Mouse (Mus musculus) cerebellum, adult 11 months (tissue): ENCODE measurements around the gene 4632433K11Rik.
"Not testable (repeated sequence)": the region's sequence is repeated elsewhere in the genome, so short reads cannot be mapped to it uniquely, and the experiment has no call there.

Source experiments
- DNase-seq: peaks from one replicate; pipeline ENCODE4 v3.0.0; 2022

The 4632433K11Rik gene

GRCm38 (mm10) chr7:5033818-5034217 is at the start of gene 4632433K11Rik:
TSS of gene 4632433K11Rik (plus strand) at chr7:5034118.
- no peak for DNase-seq

- DNase-seq: no peak
These were observed 45.7 kb upstream of the 4632433K11Rik start for GRCm38 (mm10) chr7:4988250-4988649.

- DNase-seq: peak; percentile 37
These were observed 40.4 kb upstream of the 4632433K11Rik start for GRCm38 (mm10) chr7:4993347-4993998.

- DNase-seq: peak; percentile 41
These were observed 39.7 kb upstream of the 4632433K11Rik start for GRCm38 (mm10) chr7:4993999-4994788.

- peak; percentile 20 for DNase-seq
These were observed 38.5 kb upstream of the 4632433K11Rik start for GRCm38 (mm10) chr7:4995268-4996002.

- DNase-seq: peak; percentile 93
These were observed 37.7 kb upstream of the 4632433K11Rik start, which contains the start of gene Zfp579 for GRCm38 (mm10) chr7:4996003-4996895. TSS of gene Zfp579 (minus strand) at chr7:4996158.

- DNase-seq: no peak
These were observed 37.0 kb upstream of the 4632433K11Rik start for GRCm38 (mm10) chr7:4996934-4997333.

DNA sequence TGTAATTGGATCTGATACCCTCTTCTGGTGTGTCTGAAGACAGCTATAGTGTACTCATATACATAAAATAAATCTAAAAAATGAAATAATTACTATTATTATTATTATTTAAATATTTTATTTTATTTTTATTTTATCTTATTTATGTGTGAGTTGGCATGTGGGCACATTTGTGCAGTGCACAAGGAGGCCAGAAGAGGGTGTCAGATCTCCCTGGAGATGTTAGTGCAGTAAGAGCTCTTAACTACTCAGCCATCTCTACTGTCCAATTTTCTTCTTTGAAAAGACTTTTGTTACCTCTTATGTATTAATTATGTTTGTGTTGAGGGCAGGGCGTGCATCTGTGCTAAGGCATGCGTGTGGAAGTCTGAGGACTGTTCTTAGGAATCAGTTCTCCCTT is 34.0 kb upstream of the 4632433K11Rik start:
- DNase-seq: no peak

DNA sequence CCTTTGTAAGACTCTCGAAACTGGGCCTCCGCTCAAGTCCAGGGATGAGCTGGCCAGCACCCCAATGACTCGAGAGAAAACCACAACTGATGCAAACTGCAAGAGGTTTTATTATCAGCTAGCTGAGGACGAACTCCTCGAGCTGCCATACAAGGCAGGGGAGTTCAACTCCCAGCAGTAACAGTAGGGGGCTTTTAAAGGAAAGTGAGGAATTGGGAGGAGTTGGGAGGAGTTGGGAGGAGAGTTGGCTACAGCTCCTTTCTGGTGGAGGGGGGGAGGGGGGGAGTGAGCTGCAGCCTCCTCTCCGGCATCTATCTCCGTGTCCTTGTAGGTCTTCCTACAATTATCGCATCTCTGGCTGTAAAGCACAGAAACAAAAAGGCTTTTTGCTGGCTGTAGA is 31.0 kb upstream of the 4632433K11Rik start:
- DNase-seq: not testable (repeated sequence)

GRCm38 (mm10) chr7:5008229-5008628 is 25.7 kb upstream of the 4632433K11Rik start:
- no peak for DNase-seq

DNA sequence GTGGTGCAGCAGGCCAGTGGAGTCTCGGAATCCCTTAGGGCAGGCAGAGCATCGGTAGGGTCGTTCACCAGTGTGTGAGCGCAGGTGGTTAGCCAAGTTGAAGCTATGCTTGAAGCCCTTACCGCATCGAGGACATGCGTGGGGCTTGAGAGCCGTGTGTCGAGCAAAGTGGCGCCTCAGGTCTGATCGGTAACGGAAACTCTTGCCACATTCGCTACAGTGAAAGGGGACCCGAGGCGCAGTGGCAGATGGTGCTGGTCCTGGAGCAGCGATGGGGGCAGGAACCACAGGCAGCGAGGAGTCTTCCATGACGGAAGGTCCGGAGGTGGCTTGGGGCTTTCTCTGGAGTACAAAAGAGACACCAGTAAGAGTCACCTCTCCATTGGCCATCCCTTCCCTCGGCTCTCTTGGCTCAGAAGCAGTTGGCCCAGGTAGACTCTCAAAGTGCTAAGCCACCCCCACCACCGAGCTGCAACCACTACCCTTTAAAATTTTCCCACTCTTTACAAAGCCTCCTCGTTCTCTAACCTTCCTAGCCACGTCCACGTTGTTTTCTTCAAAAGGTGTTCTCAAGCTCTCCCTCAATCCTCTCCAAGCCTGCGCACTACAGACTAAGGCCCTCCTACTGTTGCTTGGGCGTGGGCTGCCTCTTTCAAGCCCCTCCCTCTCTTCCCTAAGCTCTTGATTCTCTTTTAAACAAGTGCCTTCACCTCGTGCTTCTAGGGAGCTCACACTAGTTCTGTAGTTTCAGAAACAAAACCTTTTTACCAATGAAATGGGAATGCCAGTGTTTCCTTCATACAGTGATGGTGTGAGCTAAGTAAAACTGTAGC is 21.0 kb upstream of the 4632433K11Rik start:
- DNase-seq: peak; percentile 28

GRCm38 (mm10) chr7:5014251-5015117 is 19.4 kb upstream of the 4632433K11Rik start, which contains the start of the genes Zfp524 and Fiz1:
TSS of gene Zfp524 (plus strand) at chr7:5014415.
TSS of gene Fiz1 (minus strand) at chr7:5014697.
- peak; percentile 94 for DNase-seq

GRCm38 (mm10) chr7:5015118-5016001 is 18.6 kb upstream of the 4632433K11Rik start, which contains the start of gene Gm44973:
TSS of gene Gm44973 (plus strand) at chr7:5015496.
- DNase-seq: peak; percentile 88

DNA sequence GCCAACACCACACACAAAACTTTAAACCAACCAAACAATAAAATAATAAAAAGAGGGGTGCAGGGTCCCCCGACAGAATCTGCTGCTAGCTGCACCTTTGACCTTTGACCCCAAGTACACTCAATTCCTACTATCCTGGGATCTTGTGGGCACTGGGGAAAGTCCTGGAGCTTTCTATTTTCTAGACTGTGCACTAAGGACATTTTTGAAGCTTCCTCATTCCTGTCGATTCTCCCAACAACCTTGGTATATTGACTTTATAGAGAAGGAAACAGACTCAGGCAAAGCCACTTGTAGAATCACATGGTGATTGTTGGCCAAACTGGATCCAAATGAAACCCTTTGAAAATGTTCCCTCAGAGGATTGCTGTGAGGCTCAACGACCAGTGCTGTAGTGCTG is 17.9 kb upstream of the 4632433K11Rik start:
- DNase-seq: no peak

DNA sequence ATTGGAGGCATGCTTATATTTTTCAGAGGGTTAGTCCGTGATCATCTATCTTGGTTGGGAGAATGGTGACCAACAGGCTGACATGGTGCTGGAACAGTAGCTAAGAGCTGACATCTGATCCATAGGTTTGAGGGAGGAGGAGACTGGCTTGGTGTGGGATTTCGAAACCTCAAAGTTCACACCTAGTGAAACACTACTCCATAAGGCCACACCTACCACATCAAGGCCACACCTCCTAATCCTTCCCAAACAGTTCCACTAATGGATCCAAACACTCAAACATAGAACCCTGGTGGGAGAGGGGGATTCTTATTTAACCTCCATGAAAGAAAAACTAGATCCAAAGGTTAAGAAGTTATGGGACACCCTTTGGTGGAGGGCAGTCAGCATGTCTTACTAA is 17.0 kb upstream of the 4632433K11Rik start:
- DNase-seq: no peak

DNA sequence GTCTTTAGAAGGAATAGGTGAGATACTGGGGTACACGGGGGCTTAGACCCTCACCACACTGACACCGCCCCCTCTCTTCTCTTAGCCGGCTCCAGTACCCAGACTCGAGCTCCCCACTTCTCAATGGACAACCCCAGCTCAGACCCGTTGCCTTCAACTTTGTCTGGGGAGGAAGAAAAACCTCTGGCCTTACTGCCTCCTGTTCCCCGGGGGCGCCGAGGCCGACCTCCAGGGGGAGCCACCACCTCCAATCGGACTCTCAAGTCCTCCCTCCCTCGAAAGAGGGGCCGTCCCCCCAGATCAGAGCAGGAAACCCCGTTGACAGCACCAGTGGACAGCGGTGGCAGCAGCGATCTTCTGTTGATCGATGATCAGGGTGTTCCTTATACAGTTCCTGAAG is 16.6 kb upstream of the 4632433K11Rik start:
- DNase-seq: peak; percentile 58

GRCm38 (mm10) chr7:5017931-5018330 is 16.0 kb upstream of the 4632433K11Rik start:
- DNase-seq: peak; percentile 45

GRCm38 (mm10) chr7:5019576-5019975 is 14.3 kb upstream of the 4632433K11Rik start:
- DNase-seq: not testable (repeated sequence)
